Mouse (Mus musculus) mesoderm, embryonic 11.5 days (tissue): ENCODE data around the gene Cyp4a32.
"Not testable (repeated sequence)": the region's sequence is repeated elsewhere in the genome, so short reads cannot be mapped to it uniquely, and the experiment has no call there.

Experiments
- DNase-seq: peaks from one replicate; pipeline ENCODE4 v3.0.0-alpha.2; 2012; ENCODE audit warnings: low read depth, low spot score

Cyp4a32 gene

GRCm38 (mm10) chr4:115600611-115601010 is at the start of gene Cyp4a32:
Gene Cyp4a32 (plus strand): TSS chr4:115600969.
- not testable (repeated sequence) for DNase-seq

- DNase-seq = no peak
Observed at GRCm38 (mm10) chr4:115552726-115553125, 48.0 kb upstream of the Cyp4a32 start.

- no peak for DNase-seq
Observed at GRCm38 (mm10) chr4:115555513-115555912, 45.3 kb upstream of the Cyp4a32 start.

GRCm38 (mm10) chr4:115557861-115558561 is 42.8 kb upstream of the Cyp4a32 start:
- DNase-seq = no peak

- not testable (repeated sequence) for DNase-seq
Observed at GRCm38 (mm10) chr4:115561236-115561635, 39.5 kb upstream of the Cyp4a32 start.

GRCm38 (mm10) chr4:115563401-115563800 is 37.4 kb upstream of the Cyp4a32 start, which contains the start of gene Cyp4a31:
Gene Cyp4a31 (plus strand): TSS chr4:115563649.
- DNase-seq = no peak

GRCm38 (mm10) chr4:115564469-115565225 is 36.1 kb upstream of the Cyp4a32 start:
- DNase-seq = not testable (repeated sequence)

- DNase-seq = no peak
Observed at GRCm38 (mm10) chr4:115575255-115575654, 25.5 kb upstream of the Cyp4a32 start.

GRCm38 (mm10) chr4:115575776-115576175 is 25.0 kb upstream of the Cyp4a32 start:
- DNase-seq = no peak

GRCm38 (mm10) chr4:115583036-115583435 is 17.7 kb upstream of the Cyp4a32 start:
- no peak for DNase-seq

GRCm38 (mm10) chr4:115596357-115596756 is 4.4 kb upstream of the Cyp4a32 start:
- DNase-seq = no peak

- DNase-seq = no peak
Observed at GRCm38 (mm10) chr4:115596824-115597336, 3.9 kb upstream of the Cyp4a32 start.

GRCm38 (mm10) chr4:115614005-115614404 is 13.2 kb downstream of the Cyp4a32 start:
- no peak for DNase-seq

- DNase-seq = not testable (repeated sequence)
Observed at GRCm38 (mm10) chr4:115625560-115625959, 24.8 kb downstream of the Cyp4a32 start.

- no peak for DNase-seq
Observed at GRCm38 (mm10) chr4:115642967-115643754, 42.4 kb downstream of the Cyp4a32 start.

GRCm38 (mm10) chr4:115645371-115645770 is 44.6 kb downstream of the Cyp4a32 start:
- DNase-seq = no peak

GRCm38 (mm10) chr4:115647580-115647979 is 46.8 kb downstream of the Cyp4a32 start, which contains the start of gene Cyp4b1:
Gene Cyp4b1 (minus strand): TSS chr4:115647723.
- no peak for DNase-seq

- DNase-seq = no peak
Observed at GRCm38 (mm10) chr4:115648752-115649151, 48.0 kb downstream of the Cyp4a32 start.

GRCm38 (mm10) chr4:115649344-115649743 is 48.6 kb downstream of the Cyp4a32 start:
- no peak for DNase-seq

- DNase-seq = no peak
Observed at GRCm38 (mm10) chr4:115650866-115651265, 50.1 kb downstream of the Cyp4a32 start.

- not testable (repeated sequence) for DNase-seq
Observed at GRCm38 (mm10) chr4:115655841-115656534, 55.2 kb downstream of the Cyp4a32 start.
